Mouse (Mus musculus) midbrain, postnatal 0 days (tissue): ENCODE measurements around the gene Fbxl17. TPM values are rescaled to one million over a fixed set of nuclear protein-coding genes. Genes with fewer than 3 reads are reported as not detected.
A peak's percentile ranks its signal among the peaks of the same experiment; 100 is the strongest.

Experiments
- ATAC-seq: fragments of 200-750 bp; cut with Nextera tagmentation; 2 replicates; pipeline ENCODE4 v1.8.0; 2017; ENCODE audit warnings: moderate number of reproducible peaks, mild to moderate bottlenecking, moderate TSS enrichment, moderate library complexity; ENCODE audit not compliant: low FRiP score
- DNase-seq: peaks from one replicate; pipeline ENCODE4 v3.0.0-alpha.2; 2015; ENCODE audit warnings: low spot score
- H3K27ac ChIP-seq: fragments of 300-500 bp; sonication (generic); 2 replicates; pipeline ENCODE4 v1.5.1; 2014; ENCODE audit warnings: low read depth, mild to moderate bottlenecking, low read length, mixed read lengths
- H3K27me3 ChIP-seq: fragments of 300-500 bp; sonication (generic); 2 replicates; pipeline ENCODE4 v1.6.1; 2014; ENCODE audit warnings: low read length, control low read depth, mixed read lengths; ENCODE audit not compliant: insufficient read depth
- H3K36me3 ChIP-seq: fragments of 300-500 bp; sonication (generic); 2 replicates; pipeline ENCODE4 v1.6.1; 2014; ENCODE audit warnings: low read length, control low read depth, mixed read lengths; ENCODE audit not compliant: insufficient read depth
- H3K4me1 ChIP-seq: fragments of 300-500 bp; sonication (generic); 2 replicates; pipeline ENCODE4 v1.6.1; 2014; ENCODE audit warnings: mild to moderate bottlenecking, control low read depth, antibody characterized with exemption, low read length, mixed read lengths; ENCODE audit not compliant: insufficient read depth
- H3K4me2 ChIP-seq: fragments of 300-500 bp; sonication (generic); 2 replicates; pipeline ENCODE4 v1.6.1; 2014; ENCODE audit warnings: low read depth, mild to moderate bottlenecking, low read length, mixed read lengths; ENCODE audit not compliant: poor library complexity, severe bottlenecking
- H3K4me3 ChIP-seq: fragments of 300-500 bp; sonication (generic); 2 replicates; pipeline ENCODE4 v1.5.1; 2014; ENCODE audit warnings: low read depth, mild to moderate bottlenecking, low read length, moderate library complexity
- H3K9ac ChIP-seq: fragments of 300-500 bp; sonication (generic); replicated peaks from 2 replicates; pipeline ENCODE4 v1.6.1; 2014; ENCODE audit warnings: mild to moderate bottlenecking, low read length, moderate library complexity, mixed read lengths; ENCODE audit not compliant: poor library complexity, severe bottlenecking
- H3K9me3 ChIP-seq: fragments of 300-500 bp; sonication (generic); 2 replicates; pipeline ENCODE4 v1.6.1; 2016; ENCODE audit warnings: low read length, control low read depth
- CTCF ChIP-seq: IDR thresholded peaks from 2 replicates; pipeline ENCODE4 v1.5.1; 2016; ENCODE audit warnings: antibody characterized with exemption, mild to moderate bottlenecking
- WGBS: fragments of 180-500 bp; shearing (Covaris S2); extraction: QIAGEN DNeasy Blood & Tissue Kit; methylation state at CpG from one replicate; pipeline ENCODE4 v1.1.7; 2014; 5-methylcytosine and 5-hydroxymethylcytosine counted together
- polyA plus RNA-seq: library from polyadenylated mRNA; unstranded; fragments of >200 nt; fragmentation: Nextera tagmentation; extraction: Ambion mirVana; gene quantifications from 2 replicates; pipeline ENCODE4 v1.2.1, GENCODE M21; 2015
- total RNA-seq: library from RNA; depleted of rRNA; stranded (reverse); fragments of >200 nt; gene quantifications from 2 replicates; pipeline ENCODE4 v1.2.3, GENCODE M21; 2014

The Fbxl17 gene
- total and polyA plus RNA-seq, 2 experiments from 2014 or later: 16.6 to 39.2 TPM

- no peak overlapping the region for H3K9ac ChIP-seq
- H3K9me3 ChIP-seq: no peaks in the 10 kb centered on the region
- no peak for TF ChIP-seq CTCF
- H3K4me3 ChIP-seq: no peak overlapping the region
- no peak for DNase-seq
- no peak overlapping the region for H3K27ac ChIP-seq
- H3K4me1 ChIP-seq: 0 out of 2 replicates have a peak, but pooled peaks cover 3% of the 10 kb centered on the region
- ATAC-seq: 0 out of 2 replicates have a peak, but pooled peaks have one; percentile 17
- no peaks in the 10 kb centered on the region for H3K27me3 ChIP-seq
- H3K36me3 ChIP-seq: no peaks in the 10 kb centered on the region
- WGBS: 88% methylated on average over 3 of the region's 3 CpGs
- no peak overlapping the region for H3K4me2 ChIP-seq
Measured at GRCm38 (mm10) chr17:63167248-63167647, 332.6 kb downstream of the Fbxl17 start.

GRCm38 (mm10) chr17:63166692-63167091, 333.1 kb downstream of the Fbxl17 start:
- H3K27ac ChIP-seq: no peak overlapping the region
- 0 out of 2 replicates have a peak, but pooled peaks cover 3% of the 10 kb centered on the region for H3K4me1 ChIP-seq
- no peaks in the 10 kb centered on the region for H3K36me3 ChIP-seq
- ATAC-seq (0 out of 2 replicates have a peak, but pooled peaks have one; percentile 35), DNase-seq (no peak)
- H3K9ac ChIP-seq: no peak overlapping the region
- no peak overlapping the region for H3K4me3 ChIP-seq
- TF ChIP-seq CTCF: no peak
- WGBS: 48% methylated on average over 3 of the region's 3 CpGs
- no peak overlapping the region for H3K4me2 ChIP-seq
- no peaks in the 10 kb centered on the region for H3K27me3 ChIP-seq
- H3K9me3 ChIP-seq: no peaks in the 10 kb centered on the region

GRCm38 (mm10) chr17:63165847-63166246, 334.0 kb downstream of the Fbxl17 start:
- Histone ChIP-seq H3K4me2 (no peak overlapping the region), H3K4me1 (0 out of 2 replicates have a peak, but pooled peaks cover 3% of the 10 kb centered on the region), H3K4me3 (no peak overlapping the region), H3K27ac (no peak overlapping the region), H3K27me3 (no peaks in the 10 kb centered on the region), H3K36me3 (no peaks in the 10 kb centered on the region), H3K9ac (no peak overlapping the region), H3K9me3 (no peaks in the 10 kb centered on the region)
- ATAC-seq (peak; percentile 61; the same call in 1 of the 2 replicates), DNase-seq (peak; percentile 58)
- 79% methylated on average over 13 of the region's 13 CpGs for WGBS
- no peak for TF ChIP-seq CTCF

GRCm38 (mm10) chr17:63164289-63164688, 335.5 kb downstream of the Fbxl17 start:
- no peak for TF ChIP-seq CTCF
- DNase-seq: no peak
- Histone ChIP-seq H3K9ac (no peak overlapping the region), H3K27ac (no peak overlapping the region), H3K4me1 (0 out of 2 replicates have a peak, but pooled peaks cover 3% of the 10 kb centered on the region), H3K4me3 (no peak overlapping the region), H3K36me3 (no peaks in the 10 kb centered on the region), H3K27me3 (no peaks in the 10 kb centered on the region), H3K9me3 (no peaks in the 10 kb centered on the region), H3K4me2 (no peak overlapping the region)
- 73% methylated on average over 1 of the region's 1 CpGs for WGBS
- ATAC-seq: no peak

GRCm38 (mm10) chr17:63161953-63162352, 337.9 kb downstream of the Fbxl17 start:
- H3K27me3 ChIP-seq: no peaks in the 10 kb centered on the region
- 39% methylated on average over 5 of the region's 5 CpGs for WGBS
- DNase-seq (no peak), ATAC-seq (no peak)
- H3K27ac ChIP-seq: no peak overlapping the region
- no peak overlapping the region for H3K9ac ChIP-seq
- H3K4me2 ChIP-seq: no peak overlapping the region
- no peak overlapping the region for H3K4me3 ChIP-seq
- H3K9me3 ChIP-seq: no peaks in the 10 kb centered on the region
- H3K36me3 ChIP-seq: no peaks in the 10 kb centered on the region
- no peak for TF ChIP-seq CTCF
- no peaks in the 10 kb centered on the region for H3K4me1 ChIP-seq

- TF ChIP-seq CTCF: no peak
- Histone ChIP-seq H3K4me1 (no peaks in the 10 kb centered on the region), H3K9ac (no peak overlapping the region), H3K4me2 (no peak overlapping the region), H3K4me3 (no peak overlapping the region), H3K36me3 (no peaks in the 10 kb centered on the region), H3K27me3 (no peaks in the 10 kb centered on the region), H3K27ac (no peak overlapping the region), H3K9me3 (no peaks in the 10 kb centered on the region)
- DNase-seq (no peak), ATAC-seq (no peak)
- WGBS: 62% methylated on average over 7 of the region's 7 CpGs
Measured at GRCm38 (mm10) chr17:63159196-63159595, 340.6 kb downstream of the Fbxl17 start.
